Mouse (Mus musculus): Measurements from ENCODE around the gene Alox12. TPM values are rescaled to one million over a fixed set of nuclear protein-coding genes. Genes with fewer than 3 reads are reported as not detected.
A peak's percentile ranks its signal among the peaks of the same experiment; 100 is the strongest.

The Alox12 gene
- polyA plus RNA-seq, 1 experiment from 2014 or later, result 3.3 TPM

DNA sequence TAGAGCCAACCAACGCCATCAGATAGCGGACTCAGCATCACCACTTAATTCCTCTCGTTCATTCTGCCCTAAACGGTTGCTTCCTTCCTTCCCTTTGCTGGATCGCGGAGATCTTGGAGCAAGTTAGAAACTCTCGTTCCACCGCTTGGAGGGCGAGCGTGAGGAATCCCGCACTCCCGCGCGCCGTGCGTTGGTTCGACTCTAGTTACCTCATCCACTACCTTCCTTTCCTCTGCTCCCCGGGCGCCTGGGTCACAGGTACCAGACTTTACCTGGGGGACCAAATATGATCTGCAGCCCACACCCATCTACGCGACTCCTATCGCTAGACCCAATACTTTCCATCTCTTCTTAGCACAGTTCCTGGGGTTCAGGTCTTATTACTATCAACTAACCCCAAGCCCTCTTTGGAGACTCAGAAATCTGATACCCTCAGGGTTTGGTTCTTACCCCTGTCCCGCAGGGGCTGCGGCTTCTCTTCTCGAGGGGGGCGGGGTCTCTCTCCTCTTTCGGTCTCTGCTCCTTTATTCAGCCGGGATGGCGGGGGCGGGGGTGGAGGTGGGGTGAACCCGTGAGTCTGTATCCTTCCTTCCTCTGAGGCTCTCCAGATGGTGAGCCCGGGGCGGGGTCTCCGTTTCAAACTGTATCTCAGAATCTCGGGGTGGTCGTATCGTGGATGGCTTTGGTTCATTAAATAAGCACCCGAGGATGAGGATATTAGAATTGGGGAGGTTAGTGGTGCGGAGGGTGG lies 25.7 kb downstream of the Alox12 start, which contains the start of gene Bcl6b:
TSS of gene Bcl6b (minus strand) at position 539 of the 751 bp plus-strand sequence.
- Histone ChIP-seq H3K9me3 (ENCODE audit: control insufficient read depth, low read length) (no peaks in the 10 kb centered on the region), H3K27me3 (ENCODE audit: control insufficient read depth, insufficient read depth, low read length) (peaks cover 55% of the 10 kb centered on the region), H3K27ac (replicated peaks; ENCODE audit: low read depth, low read length) (no peak within 1 kb of the TSS), H3K4me3 (ENCODE audit: low read depth, low read length) (peak within 1 kb of the TSS; percentile 21), H3K9ac (ENCODE audit: low read length) (peak within 1 kb of the TSS; percentile 17; the same call in 1 of the 2 replicates), H3K4me2 (ENCODE audit: low read depth, severe bottlenecking) (peak within 1 kb of the TSS; percentile 37), H3K36me3 (ENCODE audit: control insufficient read depth, insufficient read depth, low read length) (peaks cover 3% of the 10 kb centered on the region; the same call in 1 of the 2 replicates), H3K4me1 (ENCODE audit: control insufficient read depth, insufficient read depth, low read length) (peaks cover 20% of the 10 kb centered on the region)
- 3% methylated on average over 39 of the region's 39 CpGs for WGBS
- ATAC-seq (ENCODE audit: insufficient number of reproducible peaks, low FRiP score, low TSS enrichment, low read depth), result no peak
- DNase-seq (ENCODE audit: low spot score), result no peak

DNA sequence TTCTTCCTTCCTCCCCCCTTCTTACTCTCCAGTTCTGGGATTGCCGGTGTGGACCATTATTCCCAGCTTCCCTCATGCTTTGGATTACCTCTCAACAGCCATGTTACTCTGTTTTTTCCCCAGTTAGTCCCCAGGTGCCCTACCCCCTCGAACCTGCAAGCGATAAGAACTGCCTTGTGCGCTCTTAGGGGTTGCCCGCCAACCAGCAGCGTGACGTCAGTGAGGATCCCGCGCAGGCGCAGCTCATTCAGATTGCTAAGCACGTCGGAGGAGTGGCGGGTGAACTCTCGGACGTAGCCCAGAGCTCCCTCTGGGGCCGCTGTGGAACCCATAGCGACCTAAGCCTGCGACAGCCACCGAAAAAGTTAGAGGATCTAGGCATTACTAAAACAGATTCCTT lies 26.3 kb downstream of the Alox12 start:
- DNase-seq (ENCODE audit: low spot score), result peak; percentile 82
- Histone ChIP-seq H3K27me3 (ENCODE audit: control insufficient read depth, insufficient read depth, low read length) (peaks cover 55% of the 10 kb centered on the region), H3K9ac (ENCODE audit: low read length) (no peak overlapping the region; the same call in 1 of the 2 replicates), H3K4me2 (ENCODE audit: low read depth, severe bottlenecking) (peak overlapping the region; percentile 37), H3K36me3 (ENCODE audit: control insufficient read depth, insufficient read depth, low read length) (no peaks in the 10 kb centered on the region), H3K4me3 (ENCODE audit: low read depth, low read length) (peak overlapping the region; percentile 21), H3K27ac (replicated peaks; ENCODE audit: low read depth, low read length) (no peak overlapping the region), H3K9me3 (ENCODE audit: control insufficient read depth, low read length) (no peaks in the 10 kb centered on the region), H3K4me1 (ENCODE audit: control insufficient read depth, insufficient read depth, low read length) (peaks cover 20% of the 10 kb centered on the region)
- 1% methylated on average over 19 of the region's 19 CpGs for WGBS
- no peak for ATAC-seq (ENCODE audit: insufficient number of reproducible peaks, low FRiP score, low TSS enrichment, low read depth)

DNA sequence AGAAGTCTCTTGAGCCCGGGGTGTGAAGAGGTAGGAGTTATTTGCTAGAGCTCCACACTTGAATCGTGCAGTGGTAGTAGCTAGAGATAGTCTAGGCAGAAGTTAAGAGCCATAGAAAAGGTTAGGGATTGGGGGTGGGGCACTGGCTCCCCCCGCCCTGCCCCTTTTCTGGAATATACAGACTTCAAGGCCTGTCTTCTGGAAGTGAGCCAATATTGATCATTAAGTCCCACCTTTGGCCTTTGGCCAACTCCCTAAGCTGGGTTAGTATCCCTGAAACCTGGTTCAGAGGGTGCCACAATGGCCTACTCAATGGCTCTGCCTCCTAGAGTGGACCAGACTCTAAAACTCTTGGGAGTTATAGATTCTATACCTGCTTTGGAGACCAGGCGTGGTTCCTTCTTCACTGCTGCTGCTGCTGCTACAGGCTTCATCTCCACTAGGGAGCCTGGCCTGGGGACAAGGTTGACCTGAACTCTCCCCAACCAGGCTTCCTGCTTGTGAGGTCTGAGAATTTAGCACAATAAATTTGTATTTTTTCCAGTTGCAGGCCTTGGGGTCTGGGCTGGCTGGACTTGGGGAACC lies 27.4 kb downstream of the Alox12 start:
- Histone ChIP-seq H3K27ac (replicated peaks; ENCODE audit: low read depth, low read length) (no peak overlapping the region), H3K27me3 (ENCODE audit: control insufficient read depth, insufficient read depth, low read length) (peaks cover 55% of the 10 kb centered on the region), H3K4me1 (ENCODE audit: control insufficient read depth, insufficient read depth, low read length) (peaks cover 12% of the 10 kb centered on the region), H3K4me3 (ENCODE audit: low read depth, low read length) (no peak overlapping the region), H3K36me3 (ENCODE audit: control insufficient read depth, insufficient read depth, low read length) (no peaks in the 10 kb centered on the region), H3K9me3 (ENCODE audit: control insufficient read depth, low read length) (no peaks in the 10 kb centered on the region), H3K4me2 (ENCODE audit: low read depth, severe bottlenecking) (peak overlapping the region; percentile 0; the same call in 1 of the 2 replicates), H3K9ac (ENCODE audit: low read length) (no peak overlapping the region)
- ATAC-seq (ENCODE audit: insufficient number of reproducible peaks, low FRiP score, low TSS enrichment, low read depth) (no peak), DNase-seq (ENCODE audit: low spot score) (no peak)
- WGBS, result 85% methylated on average over 4 of the region's 4 CpGs

DNA sequence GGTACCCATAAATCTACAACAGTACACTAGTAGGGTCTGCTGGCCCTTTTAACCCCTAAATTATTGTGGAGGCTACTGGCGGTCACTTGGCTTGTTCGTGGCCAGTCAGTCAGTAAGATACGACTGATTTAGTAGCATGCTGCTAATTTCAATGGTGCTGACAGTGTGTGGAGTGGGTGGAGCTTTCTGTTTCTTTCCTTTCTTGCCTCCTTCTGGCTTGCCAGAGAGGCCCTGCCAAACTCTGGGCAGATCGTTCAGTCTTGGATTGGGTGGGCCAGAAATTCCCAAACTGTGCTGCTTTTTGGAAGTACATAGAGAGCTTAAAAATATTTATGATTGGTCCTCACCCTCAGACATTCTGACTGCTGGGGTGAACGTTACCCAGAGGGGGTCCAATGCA lies 28.0 kb downstream of the Alox12 start:
- no peak overlapping the region for H3K27ac ChIP-seq (replicated peaks; ENCODE audit: low read depth, low read length)
- 0 out of 2 replicates have a peak overlapping the region, but pooled peaks have one; percentile 12 for H3K4me3 ChIP-seq (ENCODE audit: low read depth, low read length)
- no peak for DNase-seq (ENCODE audit: low spot score)
- no peak overlapping the region for H3K9ac ChIP-seq (ENCODE audit: low read length)
- peak overlapping the region; percentile 39; the same call in 1 of the 2 replicates for H3K4me2 ChIP-seq (ENCODE audit: low read depth, severe bottlenecking)
- H3K4me1 ChIP-seq (ENCODE audit: control insufficient read depth, insufficient read depth, low read length), result peaks cover 7% of the 10 kb centered on the region
- no peak for ATAC-seq (ENCODE audit: insufficient number of reproducible peaks, low FRiP score, low TSS enrichment, low read depth)
- no peaks in the 10 kb centered on the region for H3K9me3 ChIP-seq (ENCODE audit: control insufficient read depth, low read length)
- no peaks in the 10 kb centered on the region for H3K36me3 ChIP-seq (ENCODE audit: control insufficient read depth, insufficient read depth, low read length)
- H3K27me3 ChIP-seq (ENCODE audit: control insufficient read depth, insufficient read depth, low read length), result peaks cover 55% of the 10 kb centered on the region
- WGBS, result 31% methylated on average over 5 of the region's 5 CpGs

DNA sequence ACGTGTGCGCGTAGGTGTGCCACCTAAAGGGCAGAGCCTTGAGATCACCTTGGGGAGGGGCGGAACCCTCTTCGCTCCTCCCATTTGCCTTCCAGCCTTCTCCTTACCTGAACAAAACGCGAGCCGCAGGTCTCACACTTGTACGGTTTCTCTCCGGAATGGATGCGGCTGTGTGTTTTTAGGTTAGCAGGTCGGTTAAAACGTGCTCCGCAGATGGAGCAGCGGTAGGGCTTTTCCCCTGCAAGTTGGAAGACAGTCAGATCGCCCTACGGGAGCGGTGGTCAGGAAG lies 28.6 kb downstream of the Alox12 start:
- H3K36me3 ChIP-seq (ENCODE audit: control insufficient read depth, insufficient read depth, low read length), result no peaks in the 10 kb centered on the region
- H3K4me1 ChIP-seq (ENCODE audit: control insufficient read depth, insufficient read depth, low read length), result peaks cover 7% of the 10 kb centered on the region
- WGBS, result 4% methylated on average over 18 of the region's 18 CpGs
- no peak overlapping the region for H3K27ac ChIP-seq (replicated peaks; ENCODE audit: low read depth, low read length)
- peak overlapping the region; percentile 39; the same call in 1 of the 2 replicates for H3K4me2 ChIP-seq (ENCODE audit: low read depth, severe bottlenecking)
- ATAC-seq (ENCODE audit: insufficient number of reproducible peaks, low FRiP score, low TSS enrichment, low read depth) (no peak), DNase-seq (ENCODE audit: low spot score) (no peak)
- no peak overlapping the region for H3K9ac ChIP-seq (ENCODE audit: low read length)
- no peaks in the 10 kb centered on the region for H3K9me3 ChIP-seq (ENCODE audit: control insufficient read depth, low read length)
- peaks cover 55% of the 10 kb centered on the region for H3K27me3 ChIP-seq (ENCODE audit: control insufficient read depth, insufficient read depth, low read length)
- 0 out of 2 replicates have a peak overlapping the region, but pooled peaks have one; percentile 12 for H3K4me3 ChIP-seq (ENCODE audit: low read depth, low read length)

DNA sequence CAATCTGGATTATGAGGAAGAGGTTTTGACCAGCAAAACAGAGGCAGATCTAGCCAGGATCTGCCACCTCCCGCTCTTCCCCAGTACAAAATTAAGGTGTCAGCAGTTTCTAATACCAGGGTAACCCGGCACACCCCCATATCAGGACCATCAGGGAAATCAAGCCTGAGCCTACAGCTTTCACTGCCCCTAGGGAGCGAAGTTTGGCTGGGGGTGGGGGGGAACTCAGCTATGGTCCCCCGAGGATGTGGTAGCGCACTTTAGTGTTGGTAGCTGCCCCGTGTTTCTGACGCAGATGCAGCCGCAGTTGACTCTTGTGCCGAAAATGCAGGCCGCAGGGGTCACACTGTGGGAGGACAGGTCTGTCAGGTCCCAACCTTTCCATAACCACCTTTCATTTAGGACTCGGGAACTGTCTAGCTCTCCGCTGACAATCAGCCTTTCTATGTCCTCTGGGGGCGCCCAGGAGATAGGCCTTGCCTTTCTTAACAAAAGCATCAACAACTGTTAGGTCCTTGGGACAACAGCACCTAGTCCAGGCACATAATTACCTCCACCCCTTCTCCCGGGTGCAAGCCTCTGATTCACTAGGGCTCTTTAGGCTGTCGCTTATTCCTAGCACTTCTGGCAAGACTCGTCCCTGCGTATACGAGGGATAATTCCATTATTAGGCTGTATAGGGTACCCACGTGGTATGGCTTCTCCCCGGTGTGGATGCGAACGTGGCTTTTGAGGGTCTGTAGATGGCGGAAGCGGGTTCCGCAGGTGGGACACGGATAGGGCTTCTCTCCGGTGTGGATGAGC lies 29.2 kb downstream of the Alox12 start:
- Histone ChIP-seq H3K4me3 (ENCODE audit: low read depth, low read length) (peak overlapping the region; percentile 12; the same call in 1 of the 2 replicates), H3K27ac (replicated peaks; ENCODE audit: low read depth, low read length) (no peak overlapping the region), H3K4me2 (ENCODE audit: low read depth, severe bottlenecking) (peak overlapping the region; percentile 39; the same call in 1 of the 2 replicates), H3K36me3 (ENCODE audit: control insufficient read depth, insufficient read depth, low read length) (no peaks in the 10 kb centered on the region), H3K4me1 (ENCODE audit: control insufficient read depth, insufficient read depth, low read length) (peaks cover 7% of the 10 kb centered on the region), H3K9me3 (ENCODE audit: control insufficient read depth, low read length) (no peaks in the 10 kb centered on the region), H3K9ac (ENCODE audit: low read length) (peak overlapping the region; percentile 13; the same call in 1 of the 2 replicates), H3K27me3 (ENCODE audit: control insufficient read depth, insufficient read depth, low read length) (peaks cover 55% of the 10 kb centered on the region)
- ATAC-seq (ENCODE audit: insufficient number of reproducible peaks, low FRiP score, low TSS enrichment, low read depth) (no peak), DNase-seq (ENCODE audit: low spot score) (no peak)
- WGBS, result 14% methylated on average over 27 of the region's 27 CpGs

DNA sequence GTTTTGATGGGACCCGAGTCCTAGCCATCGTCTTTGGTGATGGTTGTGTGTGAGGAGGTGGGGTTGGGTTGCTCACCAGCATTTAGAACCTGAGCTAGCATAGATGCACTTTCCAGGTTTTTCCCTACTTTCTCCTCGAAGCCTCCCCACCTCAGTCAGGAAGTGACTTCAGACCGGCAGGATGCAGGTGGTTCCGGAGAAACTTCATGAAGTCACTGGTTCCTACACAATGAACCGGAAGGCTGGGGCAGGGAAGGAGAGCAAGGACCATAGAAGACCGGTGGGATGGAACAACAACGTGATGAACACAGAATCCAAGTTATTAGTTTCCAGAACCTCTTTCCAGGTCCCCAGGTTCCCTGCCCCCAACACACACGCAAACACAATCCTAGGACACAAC lies 31.4 kb downstream of the Alox12 start:
- no peak for ATAC-seq (ENCODE audit: insufficient number of reproducible peaks, low FRiP score, low TSS enrichment, low read depth)

More for the DNA sequence above, 31.4 kb downstream of the Alox12 start:
- Histone ChIP-seq H3K4me1 (ENCODE audit: control insufficient read depth, insufficient read depth, low read length) (0 out of 2 replicates have a peak, but pooled peaks cover 3% of the 10 kb centered on the region), H3K4me2 (ENCODE audit: low read depth, severe bottlenecking) (no peak overlapping the region), H3K27ac (replicated peaks; ENCODE audit: low read depth, low read length) (no peak overlapping the region), H3K4me3 (ENCODE audit: low read depth, low read length) (no peak overlapping the region), H3K36me3 (ENCODE audit: control insufficient read depth, insufficient read depth, low read length) (no peaks in the 10 kb centered on the region), H3K9ac (ENCODE audit: low read length) (no peak overlapping the region), H3K27me3 (ENCODE audit: control insufficient read depth, insufficient read depth, low read length) (peaks cover 39% of the 10 kb centered on the region), H3K9me3 (ENCODE audit: control insufficient read depth, low read length) (no peaks in the 10 kb centered on the region)
- WGBS, result 90% methylated on average over 9 of the region's 9 CpGs
- no peak for DNase-seq (ENCODE audit: low spot score)

Measured in limb, embryonic 11.5 days (tissue).